Mouse (Mus musculus) frontal cortex, postnatal 36 days (tissue): Measurements from ENCODE around the gene Raet1e.
"Not testable (repeated sequence)": the region's sequence is repeated elsewhere in the genome, so short reads cannot be mapped to it uniquely, and the experiment has no call there.

ENCODE experiments used
- DNase-seq, 2 experiments: peaks; one replicate each; pipeline ENCODE4 v3.0.0; 2022; ENCODE audit warnings: low spot score in 2 of 2

The Raet1e gene

DNA sequence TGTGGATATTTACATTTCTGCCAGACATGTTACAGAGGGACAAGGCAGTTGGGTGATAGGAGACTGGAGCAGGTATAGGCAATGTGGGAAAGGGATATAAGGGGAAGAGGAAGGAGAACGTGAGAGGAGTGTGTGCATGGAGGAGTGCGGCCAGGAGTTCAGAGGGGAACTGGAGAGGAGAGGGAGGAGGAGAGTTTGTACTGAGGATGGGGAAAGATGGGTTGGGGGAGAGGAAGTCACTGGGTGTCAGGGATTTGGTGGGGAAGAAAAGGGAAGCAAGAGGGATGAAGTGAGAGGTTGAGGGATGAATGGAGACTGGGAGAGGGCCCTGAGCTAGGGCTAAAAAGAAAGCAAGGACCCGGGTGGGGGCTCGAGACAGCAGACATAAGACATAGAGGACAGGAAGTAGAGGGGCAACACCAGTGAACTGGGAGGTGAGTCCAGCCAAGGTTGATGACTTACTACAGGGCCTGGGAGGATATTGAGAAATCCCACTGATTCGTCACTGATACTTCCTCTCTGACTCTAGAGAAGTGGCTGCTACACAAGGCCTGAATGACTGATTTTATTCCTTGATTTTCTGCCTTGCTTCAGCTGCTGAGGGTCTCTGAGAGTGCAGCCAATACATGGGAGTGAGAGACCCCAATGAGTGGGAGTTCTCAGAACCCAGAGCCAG, 7.1 kb downstream of the Raet1e start:
- DNase-seq = not testable (repeated sequence)

DNA sequence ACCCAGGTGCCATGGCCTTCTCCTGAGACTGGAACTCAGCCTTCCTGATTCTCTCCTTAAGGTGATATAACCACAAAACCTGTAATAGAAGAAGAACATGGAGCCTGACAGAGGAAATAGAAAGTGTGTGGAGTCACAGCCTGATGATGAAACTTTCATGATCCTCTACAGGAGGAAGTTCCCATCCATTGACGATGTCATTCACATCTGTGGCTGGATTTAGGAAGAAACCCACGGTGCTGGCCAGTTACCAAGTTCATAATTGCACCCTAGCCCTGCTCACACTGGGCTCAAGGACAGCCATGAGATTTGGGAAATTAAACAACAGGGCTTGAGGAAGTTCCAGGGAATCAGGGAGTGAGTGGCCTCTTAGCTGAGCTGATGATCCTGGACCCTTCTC, 7.7 kb downstream of the Raet1e start:
- DNase-seq = not testable (repeated sequence)

DNA sequence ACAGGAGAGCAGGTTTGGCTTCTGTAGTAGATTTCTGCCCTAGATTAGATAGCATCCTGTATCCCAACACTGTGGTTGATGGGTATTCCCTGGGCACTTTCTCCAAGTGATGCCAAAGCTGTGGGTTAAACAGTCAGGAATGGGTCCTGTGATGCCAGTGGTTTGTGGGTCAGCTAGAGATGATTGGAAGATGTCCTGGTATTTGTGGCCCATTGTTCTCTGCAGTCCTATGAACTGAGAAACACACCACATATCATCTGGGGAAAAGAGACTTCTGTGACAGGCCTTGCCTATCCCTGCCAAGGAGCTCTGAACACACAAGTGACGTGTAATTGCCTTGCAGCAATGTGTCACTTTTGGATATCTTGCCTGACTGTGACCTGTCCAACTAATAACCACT, 8.7 kb downstream of the Raet1e start:
- not testable (repeated sequence) for DNase-seq

DNA sequence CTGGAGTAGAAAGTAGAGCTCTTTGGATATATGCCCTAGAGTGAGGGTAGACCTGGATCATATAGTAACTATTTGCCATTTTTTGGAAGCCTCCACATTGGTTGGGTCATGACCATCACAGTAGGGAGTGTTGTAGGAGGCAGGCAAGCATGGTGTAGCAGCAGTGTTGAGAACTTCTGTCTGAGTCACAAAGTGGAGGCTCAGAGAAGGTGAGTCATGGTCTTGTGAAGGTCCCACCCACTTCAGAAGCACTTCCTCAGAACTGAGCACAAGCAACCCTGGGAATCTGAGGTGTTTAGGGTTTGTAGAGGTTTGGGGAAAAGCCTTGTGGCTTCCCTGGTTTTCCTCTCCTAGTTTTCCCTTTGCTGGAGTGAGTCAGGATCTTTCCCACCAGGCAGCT, 10.7 kb downstream of the Raet1e start:
- DNase-seq = not testable (repeated sequence)

DNA sequence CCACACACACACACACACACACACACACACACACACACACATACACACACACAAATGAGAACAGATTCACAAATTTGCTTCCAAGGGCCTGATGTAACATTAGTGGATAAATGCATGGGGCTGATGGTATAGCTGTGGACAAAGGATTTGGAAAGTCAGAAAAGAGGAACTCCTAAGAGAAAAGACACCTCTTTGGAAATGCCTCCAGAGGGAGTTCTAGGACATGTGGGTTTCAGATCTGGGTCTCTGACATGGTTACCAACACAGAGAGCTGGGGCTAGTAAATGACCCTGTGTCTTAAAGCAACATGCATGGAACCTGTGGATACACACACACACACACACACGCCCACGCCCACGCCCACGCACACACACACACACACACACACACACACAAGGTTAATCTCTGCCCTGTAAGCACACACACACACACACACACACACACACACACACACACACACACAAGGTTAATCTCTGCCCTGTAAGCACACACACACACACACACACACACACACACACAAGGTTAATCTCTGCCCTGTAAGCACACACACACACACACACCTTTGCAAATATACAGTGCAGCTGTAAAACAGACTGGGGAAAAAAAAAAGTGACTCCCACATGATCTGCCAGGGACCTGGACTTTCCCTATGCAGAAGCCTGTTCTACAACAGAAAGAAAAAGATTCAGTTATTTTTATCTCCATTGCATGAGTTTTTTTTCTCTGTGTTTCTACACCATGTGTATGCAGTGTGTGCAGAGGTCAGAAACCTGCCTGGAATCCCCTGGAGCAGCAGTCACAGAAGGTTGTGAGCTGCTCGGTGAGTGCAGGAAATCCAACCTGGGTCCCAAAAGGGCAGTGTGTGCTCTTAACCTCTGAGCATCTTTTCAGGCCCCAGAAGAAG, 14.3 kb downstream of the Raet1e start:
- DNase-seq = not testable (repeated sequence)

DNA sequence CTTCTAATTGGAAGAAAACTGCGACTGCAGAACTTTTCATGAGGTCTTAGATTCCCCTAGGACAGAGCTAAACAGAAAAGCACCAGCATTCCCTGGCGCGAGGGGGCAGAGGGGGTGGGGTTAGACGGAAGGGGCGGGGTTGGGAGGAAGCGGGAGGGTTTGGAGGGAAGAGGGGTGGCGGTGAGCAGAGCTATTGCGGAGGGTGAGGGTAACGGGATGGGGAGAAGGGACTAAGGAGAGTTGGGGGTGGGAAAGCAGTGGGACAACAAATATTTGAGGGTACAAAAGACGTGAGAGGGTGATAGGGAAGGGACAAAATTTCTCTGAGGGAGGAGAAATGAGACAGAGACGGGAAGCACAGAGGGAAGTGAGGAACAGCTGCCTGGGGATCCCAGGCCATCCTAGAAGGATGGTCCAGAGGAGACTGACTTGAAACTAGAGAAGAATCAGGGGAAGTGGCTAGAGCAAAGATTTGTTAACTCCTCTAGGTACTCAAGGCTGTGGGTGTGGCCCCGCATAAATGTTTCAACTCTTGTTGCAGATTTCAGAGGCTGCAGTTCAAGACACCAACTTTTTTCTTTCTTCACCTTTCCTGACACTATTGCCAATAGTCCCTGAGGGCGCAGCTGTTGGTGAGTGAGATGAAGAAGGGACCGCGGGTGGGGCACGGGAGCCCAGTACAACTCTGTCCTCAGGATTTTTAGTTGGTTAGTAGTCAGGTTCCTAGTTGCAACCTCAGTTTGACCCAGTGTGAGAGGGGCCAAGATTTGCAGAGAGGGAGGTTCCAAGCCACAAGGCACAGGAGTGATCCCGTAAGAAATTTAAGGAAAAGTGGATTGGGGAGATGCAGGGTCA, 15.2 kb downstream of the Raet1e start:
- not testable (repeated sequence) for DNase-seq

DNA sequence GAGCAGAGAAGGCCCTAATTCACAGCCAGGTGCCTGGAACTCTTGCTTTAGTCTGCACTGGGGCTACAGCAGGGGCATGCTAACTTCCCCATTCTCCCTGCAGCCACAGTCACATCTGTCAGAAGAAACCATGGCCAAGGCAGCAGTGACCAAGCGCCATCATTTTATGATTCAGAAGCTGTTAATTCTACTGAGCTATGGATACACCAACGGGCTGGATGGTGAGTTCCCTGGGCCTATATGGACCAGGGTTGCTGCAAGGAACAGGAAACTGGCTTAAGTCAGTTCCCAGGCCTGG, 15.8 kb downstream of the Raet1e start:
- not testable (repeated sequence) for DNase-seq

DNA sequence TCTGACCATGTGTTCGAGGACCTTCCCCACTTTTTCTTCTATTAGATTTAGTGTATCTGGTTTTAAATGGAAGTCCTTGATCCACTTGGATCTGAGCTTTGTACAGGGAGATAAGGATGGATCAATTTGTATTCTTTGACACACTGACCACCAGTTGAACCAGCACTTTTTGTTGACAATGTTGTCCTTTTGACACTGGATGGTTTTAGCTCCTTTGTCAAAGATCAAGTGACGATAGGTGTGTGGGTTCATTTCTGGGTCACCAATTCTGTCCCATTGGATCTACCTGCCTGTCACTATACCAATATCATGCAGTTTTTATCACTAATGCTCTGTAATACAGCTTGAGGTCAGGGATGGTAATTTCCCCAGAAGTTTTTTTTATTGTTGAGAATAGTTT, 18.1 kb downstream of the Raet1e start:
- not testable (repeated sequence) for DNase-seq

DNA sequence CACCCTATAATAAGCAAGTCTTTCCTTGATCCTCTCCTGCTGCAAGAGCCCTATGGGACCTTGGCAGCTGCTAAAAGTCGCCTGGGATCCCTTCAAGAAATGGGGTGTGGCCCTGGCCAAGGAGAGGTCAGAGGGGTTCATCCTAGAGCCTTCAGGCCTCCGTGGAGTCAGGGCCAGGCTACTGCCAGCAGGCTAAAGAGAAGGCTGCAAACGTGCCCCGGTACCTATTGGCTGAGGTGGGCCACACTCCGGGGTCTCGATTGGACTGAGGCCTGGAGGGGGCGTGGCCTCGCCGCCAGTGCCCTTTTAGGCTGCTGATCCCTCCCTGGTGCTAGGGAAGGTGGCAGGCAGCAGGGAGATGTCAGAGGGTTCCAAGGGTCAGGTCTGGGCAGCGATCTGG, 32.7 kb downstream of the Raet1e start:
- DNase-seq = not testable (repeated sequence)

DNA sequence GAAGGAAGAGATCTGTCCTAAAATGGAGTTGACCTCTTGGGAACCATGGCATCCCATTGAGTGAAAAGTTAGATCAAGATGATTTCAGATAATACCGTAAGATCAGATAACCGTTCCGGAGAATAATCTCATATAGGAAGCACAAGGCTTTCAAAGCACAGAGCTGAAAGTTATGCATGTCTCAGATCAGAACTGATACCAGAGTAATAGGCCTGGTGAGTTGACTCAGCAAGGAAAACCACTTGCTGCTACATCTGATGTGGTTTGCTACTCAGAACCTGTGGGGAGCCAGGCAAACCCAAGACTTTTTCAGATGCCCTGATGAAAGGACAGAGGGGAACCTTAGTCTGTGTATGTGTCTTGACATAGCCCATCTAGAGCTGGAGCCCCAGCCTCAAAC, 43.0 kb downstream of the Raet1e start:
- not testable (repeated sequence) for DNase-seq

DNA sequence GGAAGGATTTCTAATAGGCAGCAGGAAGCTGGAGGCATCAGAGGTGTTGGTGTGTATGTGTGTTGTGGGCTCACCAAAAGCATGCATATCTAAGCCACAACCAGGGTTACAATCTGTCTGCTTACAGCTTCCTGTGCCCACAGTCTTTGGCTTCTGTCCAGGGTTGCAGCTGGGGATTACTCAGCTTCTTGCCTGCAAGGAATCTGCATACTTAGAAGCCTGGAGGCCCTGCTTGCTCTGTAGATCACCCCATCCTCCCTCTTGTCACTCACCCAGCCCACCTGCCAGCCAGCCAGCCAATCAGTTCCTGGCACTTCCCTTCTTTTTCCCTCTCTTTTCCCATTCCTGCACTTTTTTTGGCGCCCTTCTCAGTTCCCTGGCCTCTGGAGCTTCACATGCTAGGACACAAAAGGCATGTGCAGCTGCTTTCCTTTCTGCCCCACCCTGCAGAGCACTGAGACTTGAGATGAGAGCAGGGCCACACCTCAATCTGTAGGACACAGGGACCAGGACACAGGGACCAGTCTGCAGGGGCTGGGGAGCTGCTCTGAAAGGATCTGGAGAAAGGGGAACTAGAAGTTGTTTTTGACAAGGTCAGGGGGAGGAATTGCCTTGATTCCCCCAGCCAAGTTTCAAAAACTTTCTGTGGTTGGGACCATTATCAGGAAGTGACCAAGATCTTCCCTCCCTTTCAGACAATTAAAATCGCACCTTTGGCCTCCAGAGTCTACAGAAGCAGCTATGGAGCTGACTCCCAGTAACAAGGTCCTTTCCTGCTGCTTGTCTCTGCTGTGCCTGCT, 44.6 kb downstream of the Raet1e start:
- DNase-seq = not testable (repeated sequence)

DNA sequence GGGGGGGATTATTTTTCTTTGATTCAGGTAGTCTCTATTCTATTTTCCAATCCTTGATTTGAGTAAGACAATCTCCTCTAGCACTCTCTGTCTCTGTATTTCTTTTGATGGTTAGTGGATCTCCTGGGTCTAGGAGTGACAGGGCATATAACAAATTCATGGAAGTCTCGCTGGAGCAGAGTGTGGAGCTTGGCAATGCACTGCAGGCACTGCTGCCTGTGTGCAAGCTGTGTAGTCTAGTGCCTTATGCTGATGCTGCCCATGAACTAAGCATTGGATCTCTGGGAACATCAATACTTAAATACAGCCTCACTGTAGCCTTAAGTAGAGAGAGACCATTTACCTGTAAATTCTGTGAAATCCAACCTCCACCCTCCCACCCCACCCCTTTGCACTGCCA, 48.1 kb downstream of the Raet1e start:
- DNase-seq = not testable (repeated sequence)

DNA sequence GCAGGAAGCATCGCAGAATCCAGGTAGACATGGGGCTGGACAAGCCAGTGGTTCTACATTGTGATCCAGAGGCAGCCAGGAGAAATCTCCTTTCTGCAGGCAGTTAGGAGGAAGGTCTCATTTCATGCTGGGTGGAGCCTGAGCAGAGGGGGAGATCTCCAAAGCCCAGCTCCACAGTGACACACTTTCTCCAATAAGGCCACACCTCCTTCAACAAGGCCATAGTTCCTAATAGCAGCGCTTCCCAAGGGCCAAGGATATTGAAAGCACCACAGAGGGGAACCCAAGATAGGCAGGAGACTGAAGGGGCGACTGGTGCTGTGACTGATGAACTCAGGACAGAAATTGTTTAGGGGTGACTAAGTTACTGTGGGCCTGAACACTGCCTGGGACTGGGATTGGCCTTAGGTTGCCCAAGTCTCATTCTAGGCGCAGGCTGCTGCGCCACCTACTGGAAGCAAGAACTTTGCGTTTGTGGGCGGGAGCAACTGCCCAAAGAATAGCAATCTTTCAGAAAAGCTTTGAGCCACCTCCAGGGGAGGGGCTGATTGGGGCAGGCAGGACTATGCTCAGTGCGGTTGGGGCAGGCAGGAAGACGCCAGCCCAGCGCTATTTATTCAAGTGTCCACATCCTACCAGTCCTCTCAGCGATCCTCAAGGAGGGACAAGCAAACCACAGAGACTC, 53.8 kb downstream of the Raet1e start:
- DNase-seq = peak in 1 of 2 experiments; percentile 30

DNA sequence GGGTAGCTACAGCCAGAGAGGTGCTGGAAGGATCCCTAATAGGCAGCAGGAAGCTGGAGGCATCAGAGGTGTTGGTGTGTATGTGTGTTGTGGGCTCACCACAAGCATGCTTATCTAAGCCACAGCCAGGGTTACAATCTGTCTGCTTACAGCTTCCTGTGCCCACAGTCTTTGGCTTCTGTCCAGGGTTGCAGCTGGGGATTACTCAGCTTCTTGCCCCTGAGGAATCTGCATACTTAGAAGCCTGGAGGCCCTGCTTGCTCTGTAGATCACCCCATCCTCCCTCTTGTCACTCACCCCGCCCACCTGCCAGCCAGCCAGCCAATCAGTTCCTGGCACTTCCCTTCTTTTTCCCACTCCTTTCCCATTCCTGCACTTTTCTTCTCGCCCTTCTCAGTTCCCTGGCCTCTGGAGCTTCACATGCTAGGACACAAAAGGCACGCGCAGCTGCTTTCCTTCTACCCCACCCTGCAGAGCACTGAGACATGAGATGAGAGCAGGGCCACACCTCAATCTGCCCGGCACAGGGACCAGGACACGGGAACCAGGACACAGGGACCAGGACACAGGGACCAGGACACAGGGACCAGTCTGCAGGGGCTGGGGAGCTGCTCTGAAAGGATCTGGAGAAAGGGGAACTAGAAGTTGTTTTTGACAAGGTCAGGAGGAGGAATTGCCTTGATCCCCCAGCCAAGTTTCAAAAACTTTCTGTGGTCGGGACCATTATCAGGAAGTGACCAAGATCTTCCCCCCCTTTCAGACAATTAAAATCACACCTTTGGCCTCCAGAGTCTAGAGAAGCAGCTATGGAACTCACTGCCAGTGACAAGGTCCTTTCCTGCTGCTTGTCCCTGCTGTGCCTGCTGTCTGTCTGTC, 65.3 kb downstream of the Raet1e start:
- DNase-seq = peak; percentile 19 to 43

DNA sequence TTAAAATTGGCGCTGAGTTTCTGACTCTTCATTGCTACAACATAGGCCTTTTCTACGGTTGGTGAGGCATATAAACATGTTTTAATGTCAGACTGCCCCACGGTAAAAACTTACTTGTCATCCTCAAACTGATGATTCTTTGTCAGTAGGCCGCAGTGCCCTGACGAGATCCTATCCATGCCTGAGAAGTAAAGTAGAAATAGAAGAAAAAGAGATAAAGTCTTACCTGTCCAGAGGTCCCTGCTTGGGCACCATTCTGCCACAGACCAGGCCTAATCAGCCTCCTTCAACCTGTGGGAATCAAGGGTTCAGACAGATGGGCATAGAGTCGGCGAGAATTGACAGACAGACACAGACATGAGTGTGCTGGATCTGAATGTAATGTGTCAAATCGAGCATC, 106.7 kb downstream of the Raet1e start:
- DNase-seq = no peak

DNA sequence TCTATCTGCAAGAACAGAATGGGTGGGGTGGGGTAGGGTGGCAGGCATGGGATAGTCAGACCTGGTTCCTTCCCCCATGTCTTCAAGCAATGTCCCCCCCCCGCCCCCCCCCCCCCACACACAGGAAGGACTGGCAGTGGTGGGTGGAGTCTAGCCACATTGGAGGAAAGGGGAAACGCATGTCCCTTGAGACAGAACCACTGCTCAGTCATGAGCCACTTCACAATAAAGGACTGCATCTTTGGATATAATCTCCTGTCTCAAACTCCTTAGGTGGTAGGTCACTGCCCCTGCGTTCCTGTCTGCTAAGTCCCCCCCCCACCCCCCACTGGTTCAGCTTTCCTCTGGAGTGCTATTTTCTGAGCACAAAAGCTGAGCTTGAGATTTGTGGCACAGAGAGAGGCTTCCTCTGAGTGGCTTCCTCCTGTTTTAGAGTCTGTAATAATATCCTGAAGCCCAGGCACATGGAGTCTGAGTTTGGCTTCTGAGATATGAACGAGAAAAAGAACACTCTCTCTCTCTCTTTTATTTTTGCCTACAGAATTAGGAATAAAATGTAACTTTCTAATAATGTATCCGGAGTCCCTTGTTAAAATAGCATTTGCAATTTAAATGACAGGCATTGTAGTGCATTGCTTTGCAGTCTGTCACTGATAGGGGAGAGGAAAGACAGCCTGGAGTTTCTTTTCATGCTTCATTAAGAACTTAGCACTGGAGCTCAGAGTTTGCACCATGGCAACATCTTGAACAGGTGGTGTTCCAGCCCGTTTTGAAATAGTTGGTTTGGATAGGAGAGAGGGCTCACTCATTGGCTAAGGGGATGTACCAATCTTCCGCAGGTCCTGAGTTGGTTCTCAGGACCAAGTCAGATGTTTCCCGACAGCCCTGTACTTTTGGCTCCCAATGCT, 112.8 kb downstream of the Raet1e start:
- DNase-seq = not testable (repeated sequence)

DNA sequence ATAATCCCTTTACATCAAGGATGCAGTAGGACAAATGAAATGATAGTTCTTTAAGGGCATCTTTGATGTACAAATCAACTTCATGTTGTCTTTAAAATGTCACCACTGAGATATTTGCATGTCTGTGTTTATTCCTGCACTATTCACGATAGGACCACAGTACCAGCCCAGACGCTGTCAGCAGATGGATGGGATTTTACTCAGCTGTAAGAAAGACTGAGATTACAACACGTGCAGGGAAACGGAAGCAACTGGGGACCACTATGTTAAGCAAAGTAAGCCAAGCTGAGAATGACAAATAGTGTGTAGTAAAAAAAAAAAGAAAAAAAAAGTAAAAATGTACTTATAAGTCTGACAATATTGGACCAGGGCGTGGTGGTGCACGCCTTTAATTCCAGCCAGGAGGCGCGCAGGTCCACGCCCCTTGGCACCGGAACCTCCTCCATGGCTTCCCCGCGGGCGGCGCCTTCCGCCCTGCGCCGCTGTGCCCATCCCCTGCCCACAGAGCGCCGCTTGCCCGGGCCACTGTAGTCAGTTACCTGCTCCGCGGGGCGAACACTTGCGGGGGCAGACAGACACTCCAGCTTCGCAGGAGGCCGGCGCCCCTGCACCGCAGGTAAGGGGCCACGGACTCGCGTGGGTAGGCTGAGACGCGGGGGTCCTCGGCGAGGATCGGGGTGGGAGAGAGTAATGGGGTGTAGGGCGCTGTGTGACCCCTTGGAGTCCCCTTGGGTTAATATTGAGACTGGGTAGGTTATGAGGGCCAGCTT, 114.7 kb downstream of the Raet1e start:
- not testable (repeated sequence) for DNase-seq
